Mouse (Mus musculus) embryonic facial prominence, embryonic 14.5 days (tissue): ENCODE measurements at regions not wholly inside any gene's neighbourhood (a gene's known extent, or its start where the extent isn't known, plus 50 kb on each side); places are given as distances from the start of the nearest gene placed in this dataset.
A peak's percentile ranks its signal among the peaks of the same experiment; 100 is the strongest.

Experiments used
- ATAC-seq: fragments of 200-750 bp; cut with Nextera tagmentation; 2 replicates; pipeline ENCODE4 v1.8.0; 2017; ENCODE audit warnings: low read depth, moderate number of reproducible peaks, moderate TSS enrichment
- DNase-seq: peaks from one replicate; pipeline ENCODE4 v3.0.0-alpha.2; 2015; ENCODE audit warnings: low spot score
- H3K27ac ChIP-seq: fragments of 300-500 bp; sonication (generic); replicated peaks from 2 replicates; pipeline ENCODE4 v1.5.1; 2014; ENCODE audit warnings: low read depth, mild to moderate bottlenecking, low read length, moderate library complexity
- H3K27me3 ChIP-seq: fragments of 300-500 bp; sonication (generic); replicated peaks from 2 replicates; pipeline ENCODE4 v1.6.1; 2014; ENCODE audit warnings: low read length; ENCODE audit not compliant: control insufficient read depth, insufficient read depth
- H3K36me3 ChIP-seq: fragments of 300-500 bp; sonication (generic); 2 replicates; pipeline ENCODE4 v1.6.1; 2014; ENCODE audit warnings: low read length, mixed read lengths; ENCODE audit not compliant: control insufficient read depth, insufficient read depth
- H3K4me1 ChIP-seq: fragments of 300-500 bp; sonication (generic); 2 replicates; pipeline ENCODE4 v1.6.1; 2014; ENCODE audit warnings: antibody characterized with exemption, low read length; ENCODE audit not compliant: control insufficient read depth, insufficient read depth
- H3K4me2 ChIP-seq: fragments of 300-500 bp; sonication (generic); 2 replicates; pipeline ENCODE4 v1.6.1; 2014; ENCODE audit warnings: low read depth, mild to moderate bottlenecking, low read length, moderate library complexity, mixed read lengths
- H3K4me3 ChIP-seq: fragments of 300-500 bp; sonication (generic); 2 replicates; pipeline ENCODE4 v1.5.1; 2014; ENCODE audit warnings: low read depth, mild to moderate bottlenecking, low read length
- H3K9ac ChIP-seq: fragments of 300-500 bp; sonication (generic); 2 replicates; pipeline ENCODE4 v1.6.1; 2014; ENCODE audit warnings: low read depth, mild to moderate bottlenecking, low read length, moderate library complexity, mixed read lengths
- H3K9me3 ChIP-seq: fragments of 300-500 bp; sonication (generic); 2 replicates; pipeline ENCODE4 v1.6.1; 2016; ENCODE audit warnings: low read length; ENCODE audit not compliant: control insufficient read depth
- WGBS: fragments of 180-500 bp; shearing (Covaris S2); extraction: QIAGEN DNeasy Blood & Tissue Kit; methylation state at CpG from one replicate; pipeline ENCODE4 v1.1.7; 2014; 5-methylcytosine and 5-hydroxymethylcytosine counted together

- ATAC-seq: no peak
- Histone ChIP-seq H3K9ac (no peak overlapping the region), H3K36me3 (no peaks in the 10 kb centered on the region)
Observed at GRCm38 (mm10) chr19:32956916-32957558, 199.7 kb downstream of the Pten start.

GRCm38 (mm10) chr19:32958276-32958675 lies 201.0 kb downstream of the Pten start:
- WGBS: 82% methylated on average over 4 of the region's 4 CpGs
- no peak overlapping the region for H3K4me2 ChIP-seq
- DNase-seq (no peak), ATAC-seq (no peak)
- H3K4me3 ChIP-seq: no peak overlapping the region
- H3K27me3 ChIP-seq: no peaks in the 10 kb centered on the region
- no peak overlapping the region for H3K27ac ChIP-seq
- 0 out of 2 replicates have a peak, but pooled peaks cover 4% of the 10 kb centered on the region for H3K4me1 ChIP-seq
- H3K36me3 ChIP-seq: no peaks in the 10 kb centered on the region
- no peak overlapping the region for H3K9ac ChIP-seq
- H3K9me3 ChIP-seq: no peaks in the 10 kb centered on the region

More at GRCm38 (mm10) chr19:32956916-32957558, 199.7 kb downstream of the Pten start:
- no peak overlapping the region for H3K27ac ChIP-seq
- no peaks in the 10 kb centered on the region for H3K9me3 ChIP-seq
- H3K27me3 ChIP-seq: no peaks in the 10 kb centered on the region
- DNase-seq: no peak
- peak overlapping the region; percentile 48 for H3K4me2 ChIP-seq
- WGBS: 4% methylated on average over 13 of the region's 13 CpGs
- peak overlapping the region; percentile 5 for H3K4me3 ChIP-seq
- 0 out of 2 replicates have a peak, but pooled peaks cover 4% of the 10 kb centered on the region for H3K4me1 ChIP-seq

- ATAC-seq (no peak), DNase-seq (no peak)
- H3K4me3 ChIP-seq: no peak overlapping the region
- no peaks in the 10 kb centered on the region for H3K9me3 ChIP-seq
- no peaks in the 10 kb centered on the region for H3K36me3 ChIP-seq
- no peaks in the 10 kb centered on the region for H3K27me3 ChIP-seq
- H3K9ac ChIP-seq: no peak overlapping the region
- 0 out of 2 replicates have a peak, but pooled peaks cover 4% of the 10 kb centered on the region for H3K4me1 ChIP-seq
- no peak overlapping the region for H3K4me2 ChIP-seq
- WGBS: 88% methylated on average over 4 of the region's 4 CpGs
- no peak overlapping the region for H3K27ac ChIP-seq
Observed at GRCm38 (mm10) chr19:32958791-32959190, 201.5 kb downstream of the Pten start.

GRCm38 (mm10) chr19:32959844-32960195 lies 202.5 kb downstream of the Pten start:
- Histone ChIP-seq H3K27ac (no peak overlapping the region), H3K9ac (no peak overlapping the region), H3K36me3 (no peaks in the 10 kb centered on the region), H3K4me3 (no peak overlapping the region), H3K4me2 (no peak overlapping the region), H3K27me3 (no peaks in the 10 kb centered on the region), H3K4me1 (0 out of 2 replicates have a peak, but pooled peaks cover 4% of the 10 kb centered on the region), H3K9me3 (no peaks in the 10 kb centered on the region)
- no peak for DNase-seq
- 55% methylated on average over 5 of the region's 5 CpGs for WGBS
- no peak for ATAC-seq

GRCm38 (mm10) chr19:32960196-32960947 lies 203.1 kb downstream of the Pten start:
- no peak overlapping the region for H3K4me3 ChIP-seq
- ATAC-seq: no peak
- H3K9ac ChIP-seq: no peak overlapping the region
- 70% methylated on average over 9 of the region's 9 CpGs for WGBS
- no peaks in the 10 kb centered on the region for H3K36me3 ChIP-seq
- no peak overlapping the region for H3K4me2 ChIP-seq
- 0 out of 2 replicates have a peak, but pooled peaks cover 4% of the 10 kb centered on the region for H3K4me1 ChIP-seq
- no peaks in the 10 kb centered on the region for H3K9me3 ChIP-seq
- no peak for DNase-seq
- H3K27ac ChIP-seq: no peak overlapping the region
- no peaks in the 10 kb centered on the region for H3K27me3 ChIP-seq

GRCm38 (mm10) chr19:32961525-32961924 lies 204.2 kb downstream of the Pten start:
- Histone ChIP-seq H3K4me1 (0 out of 2 replicates have a peak, but pooled peaks cover 2% of the 10 kb centered on the region), H3K9me3 (no peaks in the 10 kb centered on the region), H3K4me3 (no peak overlapping the region), H3K27ac (no peak overlapping the region), H3K9ac (no peak overlapping the region), H3K36me3 (no peaks in the 10 kb centered on the region), H3K4me2 (no peak overlapping the region), H3K27me3 (no peaks in the 10 kb centered on the region)
- WGBS: 82% methylated on average over 5 of the region's 5 CpGs
- no peak for DNase-seq
- ATAC-seq: no peak

GRCm38 (mm10) chr19:32963983-32964382 lies 206.7 kb downstream of the Pten start:
- ATAC-seq: no peak
- H3K9me3 ChIP-seq: no peaks in the 10 kb centered on the region
- no peak for DNase-seq
- no peaks in the 10 kb centered on the region for H3K36me3 ChIP-seq
- H3K4me3 ChIP-seq: no peak overlapping the region
- no peaks in the 10 kb centered on the region for H3K27me3 ChIP-seq
- no peak overlapping the region for H3K9ac ChIP-seq
- WGBS: 45% methylated on average over 1 of the region's 1 CpGs
- H3K4me2 ChIP-seq: no peak overlapping the region
- no peaks in the 10 kb centered on the region for H3K4me1 ChIP-seq
- no peak overlapping the region for H3K27ac ChIP-seq

- Histone ChIP-seq H3K36me3 (no peaks in the 10 kb centered on the region), H3K27me3 (no peaks in the 10 kb centered on the region), H3K4me2 (no peak overlapping the region), H3K4me1 (no peaks in the 10 kb centered on the region), H3K9ac (no peak overlapping the region), H3K4me3 (no peak overlapping the region), H3K9me3 (no peaks in the 10 kb centered on the region), H3K27ac (no peak overlapping the region)
- 52% methylated on average over 2 of the region's 2 CpGs for WGBS
- ATAC-seq (no peak), DNase-seq (no peak)
Observed at GRCm38 (mm10) chr19:32965488-32965887, 208.2 kb downstream of the Pten start.
